Mouse (Mus musculus): ENCODE results near the gene Ptcd2.

The Ptcd2 gene

DNA sequence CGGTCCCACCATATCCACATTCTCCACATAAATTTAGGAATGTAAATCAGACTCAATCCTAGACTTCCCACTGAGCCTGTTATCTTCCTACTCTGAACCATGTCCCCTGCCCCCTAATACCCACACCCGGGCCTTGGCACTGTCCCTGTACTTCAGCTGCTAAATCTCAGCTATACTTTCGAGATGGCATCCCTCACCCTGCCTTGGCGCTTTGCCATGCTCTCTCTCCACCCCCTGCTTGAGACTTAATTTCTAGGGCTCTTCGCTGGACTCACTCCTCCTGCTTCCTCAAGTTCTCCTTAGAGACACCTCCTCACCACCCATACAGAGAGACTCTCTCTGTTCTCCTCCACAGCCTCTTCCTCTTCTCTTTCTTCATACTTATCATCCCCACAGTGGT is 44.6 kb downstream of the Ptcd2 start:
- DNase-seq: peak in 1 of 2 experiments; percentile 18

DNA sequence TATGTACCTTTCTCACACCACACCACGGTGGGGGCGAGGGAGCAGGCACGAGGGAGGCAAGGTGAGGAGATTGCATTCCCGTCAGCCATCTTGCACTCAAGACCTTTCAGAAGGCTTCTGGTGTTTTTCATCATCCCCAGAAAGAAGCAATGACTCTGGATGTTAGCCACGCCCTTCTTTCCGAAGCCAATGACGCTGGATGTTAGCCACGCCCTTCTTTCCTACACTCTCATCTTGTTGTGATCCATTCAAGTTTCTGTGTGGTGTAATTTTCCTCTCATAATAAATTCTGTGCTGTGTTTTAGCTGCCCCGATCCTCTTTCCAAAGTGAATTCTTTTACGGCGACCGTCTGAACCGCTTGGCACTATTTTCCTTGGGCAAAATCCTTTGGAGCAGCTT is 50.3 kb downstream of the Ptcd2 start:
- no peak for DNase-seq

DNA sequence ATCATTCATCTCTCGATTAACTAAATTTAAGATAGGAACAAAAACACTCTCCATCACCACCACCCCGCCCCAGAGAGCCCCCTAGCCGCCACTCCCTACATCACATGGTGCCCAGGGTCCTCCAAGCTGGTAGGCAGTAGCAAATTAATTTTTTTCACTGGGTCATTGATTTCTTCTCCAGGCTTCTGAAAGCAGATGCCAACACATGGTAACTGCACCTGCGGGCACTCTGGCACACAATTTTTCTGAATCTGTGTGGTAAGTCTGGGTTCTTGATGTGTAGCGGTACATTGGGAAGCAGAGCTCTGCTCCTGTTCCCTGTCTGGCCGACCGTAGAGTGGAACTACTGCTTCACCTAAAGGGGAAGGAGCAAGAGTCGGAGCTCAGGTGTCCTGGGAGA is 53.7 kb downstream of the Ptcd2 start:
- no peak for DNase-seq

DNA sequence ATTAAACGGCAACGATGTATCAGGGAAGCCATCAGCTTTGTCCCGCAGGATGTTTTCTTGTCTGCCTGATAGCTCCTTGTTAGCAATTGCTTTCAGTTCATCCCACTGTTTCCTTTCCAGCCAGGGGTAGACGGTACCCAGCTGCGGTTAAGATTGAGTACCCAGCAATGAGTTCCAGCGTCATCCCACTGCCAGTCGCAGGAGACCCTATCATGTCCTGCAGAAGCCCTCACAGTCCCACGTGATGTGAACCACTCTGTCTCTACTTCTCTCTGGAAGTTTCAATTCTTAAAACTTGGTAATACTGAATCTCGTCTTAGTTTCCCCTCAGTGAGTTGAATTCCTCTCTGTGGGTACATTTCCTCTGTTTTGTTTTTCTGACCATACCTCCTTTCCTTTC is 56.7 kb downstream of the Ptcd2 start:
- no peak for DNase-seq

DNA sequence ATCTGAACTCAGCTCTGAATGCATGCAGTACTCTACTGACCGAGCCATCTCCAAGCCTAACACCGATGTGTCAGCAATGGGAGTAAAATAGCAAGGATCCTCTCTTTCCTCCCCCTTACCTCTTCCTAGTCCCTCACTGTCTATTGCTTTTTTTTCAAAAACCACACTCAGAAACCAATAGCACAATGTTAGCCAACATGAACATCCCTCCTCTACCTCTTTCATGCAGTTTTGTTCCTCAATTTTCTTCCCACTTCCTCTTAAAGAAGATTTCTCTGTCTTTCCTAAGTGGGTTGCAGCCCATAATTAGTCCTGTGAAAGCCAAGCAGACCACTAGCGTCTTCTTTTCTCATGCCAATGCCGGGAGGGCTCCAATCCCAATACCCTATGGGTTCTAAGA is 57.3 kb downstream of the Ptcd2 start:
- no peak for DNase-seq

DNA sequence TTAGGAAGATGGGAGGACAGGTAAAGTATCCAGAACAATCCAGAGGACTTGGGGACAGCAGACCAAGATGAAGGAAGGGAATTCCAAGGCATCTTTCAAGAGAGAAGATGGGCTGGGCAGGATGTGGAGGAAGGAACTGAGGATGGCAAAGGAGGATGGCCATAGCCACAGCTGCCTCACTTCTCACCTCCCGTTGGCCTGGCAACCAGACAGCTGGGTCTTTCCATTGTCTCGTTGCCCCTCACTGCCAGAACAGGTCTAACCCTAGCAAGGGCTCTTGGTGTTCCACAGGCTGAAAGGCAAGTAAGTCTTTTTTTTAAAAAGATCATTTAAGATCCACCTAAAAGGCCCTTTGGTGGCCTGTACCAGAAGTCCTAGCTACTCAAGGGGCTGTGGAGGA is 59.3 kb downstream of the Ptcd2 start:
- DNase-seq: no peak

DNA sequence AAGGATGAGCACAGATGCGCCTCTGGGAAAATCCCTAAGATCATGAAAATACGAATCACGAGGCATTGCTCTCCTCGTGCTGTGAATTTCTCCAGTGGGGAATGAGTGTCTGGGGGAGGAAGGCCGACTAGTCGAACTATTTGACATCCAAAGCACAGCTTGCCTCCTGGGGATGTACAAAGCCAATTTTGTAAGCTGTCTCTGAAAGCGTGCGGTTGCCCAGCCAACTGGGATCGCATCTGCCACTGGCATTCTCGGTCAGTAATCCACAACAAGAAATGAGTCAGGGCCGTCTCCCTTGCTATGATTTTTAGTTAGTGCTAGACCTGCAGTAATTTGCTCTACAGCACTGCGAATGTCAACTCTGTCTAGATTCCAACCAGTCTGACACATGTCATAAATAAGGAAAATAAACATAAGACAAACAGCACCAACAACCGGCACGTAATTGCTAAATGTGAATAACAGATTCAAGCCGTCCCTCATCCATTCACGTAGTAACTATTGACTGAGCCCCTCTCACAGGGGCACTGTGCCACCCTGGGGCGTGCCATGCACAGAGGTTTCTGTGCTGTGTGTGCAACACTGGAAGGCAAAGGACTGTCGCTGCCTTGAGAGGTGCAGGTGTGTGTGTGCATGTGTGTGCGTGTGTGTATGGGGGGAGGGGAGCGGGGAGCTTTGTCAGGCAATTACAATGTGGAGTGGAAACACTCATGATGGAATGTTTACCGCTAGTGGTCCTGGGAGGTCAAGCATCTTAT is 59.9 kb downstream of the Ptcd2 start:
- DNase-seq: no peak

DNA sequence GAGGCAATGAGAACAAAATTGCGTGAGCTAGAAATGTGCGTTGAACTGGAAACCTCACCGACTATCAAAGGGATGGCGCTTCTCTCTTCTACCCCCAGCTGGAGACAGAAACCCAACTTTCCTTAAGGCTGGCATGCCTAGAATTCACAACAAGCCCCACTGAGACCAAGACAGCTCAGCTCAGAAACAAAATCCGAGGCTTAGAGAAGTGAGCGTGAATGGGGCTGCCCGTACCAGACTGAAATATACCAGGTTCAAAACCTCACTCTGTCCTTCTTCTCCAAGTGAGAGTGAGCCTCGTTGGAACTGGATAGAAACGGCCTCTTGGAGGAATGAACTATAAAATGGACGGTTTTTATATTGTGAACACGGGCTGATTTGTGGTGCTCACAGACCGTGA is 60.6 kb downstream of the Ptcd2 start:
- no peak for DNase-seq

DNA sequence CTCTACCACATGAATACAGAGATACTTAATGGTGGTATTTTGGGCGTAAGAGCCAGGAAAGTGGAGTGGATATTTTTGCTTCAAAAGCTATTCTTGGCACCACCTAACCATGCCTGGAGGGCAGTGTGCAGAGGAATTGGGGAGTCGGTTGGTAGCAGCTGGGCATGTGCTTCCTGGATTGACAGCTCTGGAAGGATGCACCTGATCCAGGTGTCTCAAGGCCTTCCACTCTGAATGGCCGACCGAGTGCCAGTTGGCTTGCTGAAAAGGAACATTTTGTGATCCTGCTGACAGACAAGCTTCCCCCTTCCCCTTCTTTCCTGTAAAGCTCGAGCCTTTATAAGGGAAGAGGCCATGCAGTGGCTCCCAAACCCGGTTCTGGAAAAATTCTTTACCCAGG is 61.5 kb downstream of the Ptcd2 start:
- no peak for DNase-seq

DNA sequence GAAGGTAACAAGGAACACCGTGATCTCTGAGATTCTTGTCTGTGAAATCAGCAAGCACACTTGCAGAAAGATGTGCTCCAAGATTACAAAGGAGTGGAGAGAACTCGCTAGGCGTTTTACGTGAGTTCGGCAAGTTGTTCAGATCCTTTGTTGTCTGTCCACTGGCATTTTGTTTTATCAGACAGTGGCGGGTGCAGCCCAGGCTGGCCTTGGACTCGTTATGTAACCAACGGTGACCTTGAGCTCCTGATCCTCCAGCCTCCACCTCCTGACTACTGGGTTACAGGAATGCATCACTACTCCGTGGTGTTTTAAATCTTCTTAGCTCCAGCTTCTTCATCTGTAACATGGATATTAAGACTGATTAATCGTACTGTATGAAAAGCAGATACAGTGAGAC is 65.2 kb downstream of the Ptcd2 start:
- no peak for DNase-seq

DNA sequence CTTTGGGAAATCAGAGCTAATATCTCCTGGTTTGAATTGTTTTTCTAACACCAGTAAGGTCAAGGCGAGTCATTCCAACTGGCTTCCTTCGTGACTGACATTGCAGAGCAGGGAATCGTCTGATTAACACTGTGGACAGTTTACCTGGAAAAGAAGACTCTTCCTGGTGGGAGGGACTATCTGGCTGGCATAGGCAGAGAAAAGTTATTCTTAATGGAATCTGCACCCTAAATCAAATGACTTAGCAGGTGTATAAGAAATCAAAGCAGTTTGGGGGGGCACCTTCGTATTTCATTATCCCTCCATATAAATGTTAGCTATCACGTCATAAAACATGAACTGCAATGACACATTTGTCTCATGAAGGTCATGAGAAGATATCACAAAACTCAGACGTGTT is 66.0 kb downstream of the Ptcd2 start:
- no peak for DNase-seq

DNA sequence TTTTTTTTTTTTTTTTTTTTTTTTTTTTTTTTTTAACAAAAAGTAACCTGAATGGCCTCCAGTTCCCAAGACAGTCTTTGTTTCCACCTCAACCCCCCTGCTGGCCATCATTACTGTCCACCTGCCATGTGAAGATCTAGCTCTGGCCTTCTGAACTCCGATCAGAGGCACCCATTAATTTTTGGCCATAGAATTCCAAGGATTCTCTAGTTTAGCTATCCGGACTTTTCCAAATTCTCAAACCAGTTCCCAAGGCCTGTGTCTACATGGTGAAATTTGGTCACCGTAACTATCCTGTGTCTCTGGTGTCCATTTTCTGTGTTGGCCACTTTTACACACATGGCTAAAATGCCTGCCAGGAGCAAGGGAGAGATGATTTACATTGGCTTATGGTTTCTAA is 67.0 kb downstream of the Ptcd2 start:
- no peak for DNase-seq

DNA sequence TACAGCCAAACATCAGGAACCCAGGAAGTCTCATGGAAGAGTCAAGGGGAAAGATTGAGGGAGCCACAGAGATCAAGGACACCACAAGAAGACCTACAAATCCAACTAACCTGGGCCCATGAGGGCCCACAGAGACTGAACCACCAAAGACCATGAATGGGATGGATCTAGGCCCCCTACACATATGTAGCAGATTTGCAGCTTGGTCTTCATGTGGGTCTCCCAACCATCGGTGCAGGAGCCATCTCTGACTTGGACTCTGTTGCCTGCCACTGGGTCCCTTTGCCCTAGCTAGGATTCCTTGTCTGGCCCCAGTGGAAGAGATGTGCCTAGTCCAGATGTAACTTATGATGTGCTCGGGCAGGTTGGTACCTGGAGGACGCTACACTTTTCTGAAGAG is 72.5 kb downstream of the Ptcd2 start:
- DNase-seq: no peak

Data from lung, postnatal 4 days (tissue).